Mouse (Mus musculus): ENCODE measurements at regions not wholly inside any gene's neighbourhood (a gene's known extent, or its start where the extent isn't known, plus 50 kb on each side); places are given as distances from the start of the nearest gene placed in this dataset.
"Not testable (repeated sequence)": the region's sequence is repeated elsewhere in the genome, so short reads cannot be mapped to it uniquely, and the experiment has no call there.

DNA sequence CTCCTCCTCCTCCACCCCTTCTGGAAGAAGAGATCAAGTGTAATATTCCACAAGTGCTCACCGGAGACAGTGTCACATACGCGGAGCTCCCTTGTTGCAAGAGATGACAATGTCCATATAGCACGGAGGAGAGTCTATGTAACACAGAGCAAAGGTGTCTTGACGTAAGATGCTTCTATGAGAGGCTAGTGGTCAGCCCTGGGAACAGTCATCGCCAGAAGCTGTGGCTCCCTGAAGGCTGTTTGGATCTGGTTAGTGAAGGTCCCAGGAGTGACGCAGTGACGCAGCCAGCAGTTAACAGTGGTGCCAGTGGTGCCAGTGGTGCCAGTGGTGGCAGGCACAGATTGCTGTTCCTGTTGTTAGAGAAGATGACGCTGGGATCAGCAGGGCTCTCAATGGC lies 66.9 kb downstream of the Twistnb start:
- no peak for DNase-seq (ENCODE audit: low spot score in 2 of 2)

DNA sequence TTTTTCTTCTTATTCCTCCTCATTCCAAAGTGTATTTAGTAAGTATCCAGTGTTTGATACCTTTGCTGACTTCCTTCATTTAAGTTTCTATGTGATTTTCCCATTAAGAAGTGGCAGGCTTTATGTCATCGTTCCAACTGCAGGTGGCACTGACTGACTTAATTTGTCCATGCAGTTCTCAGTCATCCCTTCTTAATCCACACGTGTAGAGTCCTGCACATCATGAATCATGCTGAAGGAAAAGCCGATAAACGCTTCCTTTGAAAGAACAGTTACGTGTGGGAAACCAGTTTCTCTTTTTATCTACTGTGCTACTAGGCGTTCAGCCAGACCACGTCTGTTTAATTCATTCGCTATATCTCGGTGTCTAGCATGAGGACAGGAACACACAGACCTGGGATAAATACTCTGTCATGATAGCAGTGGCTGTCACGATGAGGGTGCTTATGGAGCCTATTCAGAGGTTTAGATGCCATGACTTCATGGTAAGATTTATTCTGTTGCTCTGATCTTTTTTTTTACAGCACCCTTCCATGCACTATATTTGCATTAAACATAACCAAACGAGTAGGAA lies 68.0 kb downstream of the Twistnb start:
- DNase-seq (ENCODE audit: low spot score in 2 of 2) = peak in 1 of 2 experiments; percentile 7

- DNase-seq (ENCODE audit: low spot score in 2 of 2) = peak; percentile 7 to 14
These were observed 112.1 kb downstream of the Twistnb start for GRCm38 (mm10) chr12:33541566-33541965.

GRCm38 (mm10) chr12:33551660-33552059 lies 122.2 kb downstream of the Twistnb start:
- DNase-seq (ENCODE audit: low spot score in 2 of 2) = not testable (repeated sequence)

DNA sequence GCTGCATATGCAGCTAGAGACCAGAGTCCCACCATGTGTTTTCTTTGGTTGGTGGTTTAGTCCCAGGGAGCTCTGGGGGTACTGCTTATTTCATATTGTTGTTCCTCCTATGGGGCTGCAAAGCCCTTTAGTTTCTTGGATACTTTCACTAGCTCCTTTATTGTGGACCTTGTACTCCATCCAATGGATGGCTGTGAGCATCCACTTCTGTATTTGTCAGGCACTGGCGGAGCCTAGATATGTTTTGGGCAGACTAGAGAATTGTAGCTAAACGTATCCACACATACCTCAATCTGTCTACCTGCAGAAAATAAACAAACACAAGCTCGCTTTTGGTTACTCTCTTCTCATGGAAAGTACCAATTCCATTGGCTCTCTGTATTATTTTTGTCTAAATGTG lies 122.8 kb downstream of the Twistnb start:
- no peak for DNase-seq (ENCODE audit: low spot score in 2 of 2)

GRCm38 (mm10) chr12:33552651-33553050 lies 123.2 kb downstream of the Twistnb start:
- DNase-seq (ENCODE audit: low spot score in 2 of 2) = no peak

GRCm38 (mm10) chr12:33553731-33554130 lies 124.3 kb downstream of the Twistnb start:
- DNase-seq (ENCODE audit: low spot score in 2 of 2) = no peak

DNA sequence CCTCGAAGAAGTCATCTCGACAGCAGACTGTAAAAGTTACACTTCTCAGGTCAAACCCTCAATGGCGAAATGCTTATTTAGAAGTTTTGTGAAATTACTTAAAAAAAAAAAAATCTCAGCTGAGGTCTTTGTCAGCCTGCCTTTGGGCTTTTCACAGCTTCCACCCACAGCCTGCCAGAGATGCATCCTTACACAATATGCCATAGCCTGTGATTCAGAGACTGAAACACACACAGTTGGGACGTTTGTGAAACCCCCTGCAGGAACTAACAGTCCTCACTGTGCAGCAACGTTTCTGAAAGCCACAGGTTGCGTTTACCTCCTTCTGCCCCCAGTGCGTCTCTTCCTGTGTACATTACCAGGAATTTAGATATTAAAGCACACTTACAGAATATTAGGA lies 131.7 kb downstream of the Twistnb start:
- no peak for DNase-seq (ENCODE audit: low spot score in 2 of 2)

DNA sequence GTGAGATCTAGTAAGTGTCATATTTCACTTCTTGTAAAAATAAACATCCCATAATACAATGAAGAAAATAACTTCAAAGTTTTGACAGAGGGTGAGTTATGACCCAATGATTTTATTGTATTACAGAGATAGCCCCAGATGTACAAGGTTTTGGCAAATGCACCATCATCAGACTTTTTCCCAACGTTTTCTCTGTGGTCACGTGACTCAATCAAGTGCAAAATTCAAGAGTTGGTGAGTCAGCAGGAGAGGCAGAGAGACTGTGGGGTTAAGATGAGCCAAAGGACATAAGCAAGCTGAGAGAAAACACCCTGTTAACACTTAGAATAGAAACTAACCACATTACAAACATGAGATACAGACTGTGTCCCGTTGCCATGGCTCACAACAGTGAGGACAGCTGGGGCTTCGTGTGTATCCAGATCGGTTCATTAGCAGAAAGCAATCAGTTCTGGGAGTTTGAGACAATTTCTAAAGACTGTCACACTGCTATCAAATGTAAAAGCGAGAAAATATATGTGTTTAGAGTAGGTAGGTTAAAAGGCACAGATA lies 148.5 kb downstream of the Twistnb start:
- DNase-seq (ENCODE audit: low spot score in 2 of 2) = no peak

GRCm38 (mm10) chr12:33580809-33581208 lies 151.4 kb downstream of the Twistnb start:
- DNase-seq (ENCODE audit: low spot score in 2 of 2) = no peak

GRCm38 (mm10) chr12:33591031-33591430 lies 161.6 kb downstream of the Twistnb start:
- no peak for DNase-seq (ENCODE audit: low spot score in 2 of 2)

DNA sequence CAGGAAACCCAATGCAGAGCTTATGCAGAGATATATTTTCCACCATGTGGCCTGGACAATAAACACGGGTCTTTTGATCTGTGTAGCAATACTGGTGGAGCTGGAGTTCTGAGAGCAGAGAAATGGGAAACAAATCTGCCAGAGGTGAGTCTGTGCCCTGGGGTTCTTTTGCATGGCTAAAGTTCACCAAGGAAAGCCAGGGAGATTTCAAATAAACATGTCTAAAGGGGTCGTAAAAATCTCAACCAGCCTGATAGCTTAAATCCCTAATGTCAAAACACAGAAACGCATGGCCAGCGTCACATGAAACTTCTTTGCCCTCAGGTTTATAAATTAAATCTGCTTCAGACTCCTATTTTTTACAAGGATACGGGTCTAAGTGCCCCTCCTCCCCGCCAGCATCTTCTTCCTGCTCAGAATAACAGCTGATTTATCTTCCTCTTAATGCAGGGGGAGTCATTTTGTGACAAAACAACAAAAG lies 163.0 kb downstream of the Twistnb start:
- DNase-seq (ENCODE audit: low spot score in 2 of 2) = no peak

DNA sequence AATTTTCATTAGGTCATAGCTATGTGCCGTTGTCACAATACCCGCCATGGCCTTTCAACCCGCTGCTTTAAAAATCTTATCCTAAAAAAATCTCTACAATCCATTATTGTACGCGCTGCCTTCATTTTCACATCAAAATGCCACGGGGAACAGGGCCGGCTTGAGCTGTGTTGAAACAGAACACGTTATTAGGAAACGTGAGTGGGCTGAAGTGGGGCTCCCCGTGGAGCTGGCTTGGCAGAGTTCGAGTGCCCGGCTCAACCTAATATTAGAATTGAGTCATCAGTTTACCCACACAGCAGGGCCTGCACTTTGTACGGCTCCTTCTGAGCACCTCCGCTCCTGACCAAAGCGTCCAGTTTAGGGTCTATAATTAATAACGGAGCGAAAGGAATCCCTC lies 163.5 kb downstream of the Twistnb start:
- no peak for DNase-seq (ENCODE audit: low spot score in 2 of 2)

DNA sequence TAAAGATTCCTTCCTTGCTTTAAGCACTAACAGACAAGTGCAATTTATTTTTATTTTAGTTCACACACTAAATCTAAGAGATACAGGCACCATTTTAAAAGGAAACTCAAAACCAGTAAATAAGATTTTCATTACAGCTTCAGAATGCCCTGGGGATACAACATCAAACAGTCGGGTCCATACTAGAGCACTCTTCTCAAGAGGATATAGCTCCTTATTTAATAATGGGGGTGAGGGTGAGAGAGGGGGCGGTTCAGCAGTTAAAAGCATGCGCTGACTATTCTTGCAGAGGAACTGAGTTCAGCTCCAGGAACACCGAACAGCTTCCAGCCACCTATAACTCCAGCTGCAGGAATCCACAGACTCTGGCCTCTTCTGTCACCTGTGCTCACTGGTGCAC lies 164.2 kb downstream of the Twistnb start:
- no peak for DNase-seq (ENCODE audit: low spot score in 2 of 2)

GRCm38 (mm10) chr12:33605393-33605792 lies 176.0 kb downstream of the Twistnb start:
- no peak for DNase-seq (ENCODE audit: low spot score in 2 of 2)

- DNase-seq (ENCODE audit: low spot score in 2 of 2) = no peak
These were observed 178.6 kb downstream of the Twistnb start for GRCm38 (mm10) chr12:33607811-33608602.

DNA sequence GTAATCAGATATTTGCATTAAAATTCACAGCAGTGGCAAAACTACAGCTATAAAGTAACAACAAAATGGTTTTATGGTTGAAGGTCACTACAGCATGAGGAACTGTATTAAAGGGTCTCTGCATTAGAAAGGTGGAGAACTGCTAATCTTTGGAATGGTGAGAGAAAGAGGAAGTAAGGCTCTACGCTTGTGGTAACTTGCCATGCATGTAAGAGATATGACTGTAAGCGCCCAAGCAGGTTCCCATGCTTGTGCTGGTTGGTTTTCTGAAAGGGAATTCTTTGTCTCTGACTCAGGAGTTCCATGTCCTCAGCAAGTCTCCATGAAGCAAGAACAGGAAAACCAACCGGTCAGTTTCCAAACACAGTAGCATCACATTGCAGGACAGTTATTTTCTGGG lies 182.9 kb downstream of the Twistnb start:
- DNase-seq (ENCODE audit: low spot score in 2 of 2) = no peak

DNA sequence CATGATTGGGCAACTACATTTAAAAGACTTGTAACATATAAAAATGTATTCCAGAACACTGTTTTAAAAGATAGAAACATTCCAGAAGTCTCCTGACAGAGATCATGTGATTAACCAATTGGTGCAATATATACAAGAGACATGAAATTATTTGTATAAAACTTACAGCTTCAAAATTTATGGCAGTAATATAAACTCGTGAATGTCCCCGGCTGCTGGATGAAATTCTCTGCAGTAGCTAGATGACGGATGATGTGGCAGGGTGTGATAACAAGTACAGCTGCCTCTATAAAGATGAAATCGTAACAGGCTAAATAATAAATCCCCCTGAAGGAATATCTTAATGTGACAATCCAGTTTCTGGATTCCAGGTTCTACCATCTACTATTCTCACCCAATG lies 191.0 kb downstream of the Twistnb start:
- DNase-seq (ENCODE audit: low spot score in 2 of 2) = no peak

- DNase-seq (ENCODE audit: low spot score in 2 of 2) = no peak
These were observed 196.9 kb downstream of the Twistnb start for GRCm38 (mm10) chr12:33626092-33626882.

GRCm38 (mm10) chr12:33652597-33652996 lies 223.2 kb downstream of the Twistnb start:
- no peak for DNase-seq (ENCODE audit: low spot score in 2 of 2)

DNA sequence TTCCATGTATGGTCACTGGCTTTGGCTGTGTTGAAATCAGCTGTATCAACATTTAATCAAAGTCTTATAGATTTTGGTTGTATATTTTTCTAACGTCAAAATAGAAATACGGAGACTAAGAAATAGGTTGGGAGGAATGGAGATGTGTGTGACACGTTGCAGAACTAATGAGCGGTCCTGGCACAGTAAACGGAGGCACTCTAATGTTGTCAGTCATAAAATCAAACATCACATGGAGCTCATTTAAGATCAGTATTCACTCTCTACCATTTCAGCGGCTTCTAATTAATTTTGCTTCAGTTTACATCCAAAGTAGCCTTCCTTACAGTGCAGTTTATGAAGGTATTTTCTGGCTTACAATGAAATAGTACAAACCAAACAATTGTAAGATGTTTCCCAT lies 246.1 kb downstream of the Twistnb start:
- no peak for DNase-seq (ENCODE audit: low spot score in 2 of 2)

- no peak for DNase-seq (ENCODE audit: low spot score in 2 of 2)
These were observed 235.4 kb upstream of the Ferd3l start for GRCm38 (mm10) chr12:33692870-33693269.

Measured in frontal cortex, postnatal 10 days (tissue).